Mouse (Mus musculus) E14TG2a.4 (cell line): ENCODE results near the gene Gm2974.
"Not testable (repeated sequence)": the region's sequence is repeated elsewhere in the genome, so short reads cannot be mapped to it uniquely, and the experiment has no call there.

Experiments used
- H3K27me3 ChIP-seq: 2 replicates; pipeline ENCODE4 v1.6.1; 2014; ENCODE audit warnings: low read length, control low read depth; ENCODE audit not compliant: insufficient read depth
- H3K36me3 ChIP-seq: 2 replicates; pipeline ENCODE4 v1.6.1; 2014; ENCODE audit warnings: low read length, control low read depth; ENCODE audit not compliant: insufficient read depth
- H3K4me1 ChIP-seq: replicated peaks from 2 replicates; pipeline ENCODE4 v1.6.1; 2014; ENCODE audit warnings: low read depth, low read length, control low read depth
- H3K4me3 ChIP-seq: replicated peaks from 2 replicates; pipeline ENCODE4 v1.5.1; 2014; ENCODE audit warnings: mild to moderate bottlenecking, low read length
- H3K9me3 ChIP-seq: 2 replicates; pipeline ENCODE4 v1.6.1; 2014; ENCODE audit warnings: low read length, control low read depth

Gm2974 gene

DNA sequence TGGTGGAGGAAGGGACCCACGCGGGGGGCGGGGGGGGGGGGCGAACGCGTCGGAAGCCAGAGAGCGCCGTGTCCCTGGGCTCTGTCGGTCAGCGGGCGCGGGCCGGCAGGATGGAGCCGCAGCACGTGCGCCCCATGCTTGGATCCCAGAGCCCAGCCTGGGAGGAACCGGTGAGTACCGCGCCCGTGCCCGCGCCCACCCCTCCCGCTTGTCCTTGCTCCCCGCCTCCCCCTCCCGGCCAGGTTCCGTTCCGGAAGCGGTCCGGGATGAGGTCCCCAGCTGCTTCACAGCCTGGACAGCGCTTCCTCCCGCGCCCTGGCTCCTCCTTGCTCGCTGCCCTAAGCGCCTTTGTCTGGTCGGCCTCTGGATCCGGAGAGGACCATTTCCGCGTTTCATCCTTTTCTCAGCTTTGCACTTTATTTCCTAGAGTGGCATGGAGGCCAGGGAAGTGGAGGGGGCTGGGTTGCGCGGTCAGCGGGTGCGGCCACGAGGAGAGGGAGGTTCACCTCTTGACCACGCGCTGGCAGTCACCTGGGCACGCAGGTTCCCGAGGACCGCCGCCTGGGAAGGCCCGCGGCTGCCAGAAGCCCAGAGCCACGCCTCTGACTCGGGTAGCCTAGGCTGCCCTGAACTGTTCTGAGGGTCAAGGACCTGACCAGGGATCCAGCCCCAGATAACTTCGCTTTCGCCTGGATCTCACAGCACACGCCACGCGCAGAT, at the start of gene Gm2974:
TSS of gene Gm2974 (plus strand) at position 86 of the 720 bp plus-strand sequence.
- not testable (repeated sequence) for H3K4me1 ChIP-seq, H3K9me3 ChIP-seq, H3K36me3 ChIP-seq, H3K27me3 ChIP-seq
- peak within 1 kb of the TSS; percentile 62 for H3K4me3 ChIP-seq

DNA sequence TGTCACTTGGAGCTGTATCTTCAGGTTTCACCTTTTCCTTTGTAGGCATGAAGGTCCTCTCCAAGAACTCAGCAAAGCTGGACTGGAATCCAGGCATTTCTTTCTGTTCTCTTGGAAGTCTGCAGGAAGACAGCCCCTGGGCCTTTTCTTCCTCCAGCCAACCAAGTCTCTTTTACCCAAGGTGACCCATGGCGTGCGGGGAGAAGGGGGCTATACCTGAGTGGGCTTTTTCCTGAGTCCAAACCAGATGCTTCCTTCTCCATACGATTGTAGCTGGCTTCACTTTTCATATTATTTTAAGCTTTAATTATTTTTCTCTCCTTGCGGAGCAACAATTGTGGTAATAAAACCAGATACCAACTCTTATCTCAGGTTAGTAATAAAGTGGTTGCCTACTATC, 40.7 kb upstream of the Gm2974 start:
- H3K36me3 ChIP-seq, H3K4me3 ChIP-seq, H3K9me3 ChIP-seq, H3K27me3 ChIP-seq, H3K4me1 ChIP-seq: not testable (repeated sequence)

DNA sequence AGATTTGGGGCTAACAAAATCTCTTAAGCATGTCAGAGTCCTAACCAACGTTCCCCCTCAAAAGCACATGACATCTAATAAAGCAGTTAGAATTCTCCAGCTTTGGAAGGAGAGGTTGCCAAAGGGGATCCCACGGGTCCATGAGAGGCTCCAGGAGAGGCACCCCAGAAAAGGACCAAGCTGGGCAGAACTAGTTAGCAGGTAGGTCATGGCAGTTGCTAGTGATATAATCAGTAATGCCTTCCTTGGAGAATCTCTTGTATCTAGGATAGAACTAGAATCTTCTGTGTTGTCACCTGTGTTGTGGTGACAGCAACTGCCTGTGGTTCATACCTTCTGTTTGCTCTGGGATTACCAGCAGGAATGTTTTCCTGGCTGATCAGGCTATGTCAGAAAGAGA, 17.6 kb upstream of the Gm2974 start, which contains the start of gene Gm3127:
TSS of gene Gm3127 (plus strand) at position 301 of the 400 bp plus-strand sequence.
- H3K4me3 ChIP-seq, H3K27me3 ChIP-seq, H3K36me3 ChIP-seq, H3K9me3 ChIP-seq, H3K4me1 ChIP-seq: not testable (repeated sequence)

DNA sequence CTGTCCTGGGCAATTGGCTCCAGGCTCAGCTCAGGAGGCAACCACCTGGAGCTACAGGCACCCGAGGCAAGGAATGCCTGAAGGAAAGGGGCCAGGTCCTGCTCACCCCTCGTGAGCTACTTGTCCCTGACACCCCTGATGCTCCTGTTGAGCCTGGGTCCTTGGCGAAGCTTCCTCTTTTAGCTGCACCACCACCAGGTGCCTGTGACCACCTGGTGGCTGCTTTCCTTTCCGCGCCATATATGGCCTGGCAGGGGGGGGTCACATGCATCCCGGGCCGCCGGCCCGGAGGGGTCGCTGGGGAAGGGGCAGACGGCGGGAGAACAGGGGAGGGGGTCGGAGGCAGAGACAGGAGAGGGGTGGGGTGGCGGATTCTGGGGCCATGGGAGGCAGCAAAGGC, 346 bp upstream of the Gm2974 start:
- not testable (repeated sequence) for H3K4me3 ChIP-seq, H3K36me3 ChIP-seq, H3K27me3 ChIP-seq, H3K4me1 ChIP-seq, H3K9me3 ChIP-seq

DNA sequence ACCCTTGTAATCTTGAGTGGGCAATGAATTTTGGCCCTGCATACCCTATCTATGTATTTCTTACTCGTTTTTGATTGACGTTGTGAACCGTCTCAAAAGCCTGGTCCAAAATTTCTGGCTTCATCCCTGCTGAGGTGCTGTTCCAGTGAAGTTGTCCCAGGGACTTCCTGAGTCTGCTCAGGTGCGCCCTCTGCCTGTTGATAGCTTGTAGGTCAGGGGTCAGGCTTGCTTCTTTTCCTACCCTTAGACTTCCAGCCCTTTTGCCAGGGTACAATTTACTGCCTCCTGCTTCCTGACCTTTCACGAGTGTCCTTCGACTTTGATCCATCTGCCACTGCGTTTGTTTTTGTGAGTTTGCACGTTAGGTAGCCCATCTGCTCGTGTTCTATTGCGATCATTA, 999 bp downstream of the Gm2974 start:
- not testable (repeated sequence) for H3K4me3 ChIP-seq, H3K27me3 ChIP-seq

DNA sequence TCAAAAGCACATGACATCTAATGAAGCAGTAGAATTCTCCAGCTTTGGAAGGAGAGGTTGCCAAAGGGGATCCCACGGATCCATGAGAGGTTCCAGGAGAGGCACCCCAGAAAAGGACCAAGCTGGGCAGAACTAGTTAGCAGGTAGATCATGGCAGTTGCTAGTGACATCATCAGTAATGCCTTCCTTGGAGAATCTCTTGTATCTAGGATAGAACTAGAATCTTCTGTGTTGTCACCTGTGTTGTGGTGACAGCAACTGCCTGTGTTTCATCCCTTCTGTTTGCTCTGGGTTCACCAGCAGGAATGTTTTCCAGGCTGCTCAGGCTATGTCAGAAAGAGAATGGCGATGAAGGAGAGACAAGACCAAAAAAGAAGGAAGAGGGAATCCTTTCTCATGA, 67.0 kb downstream of the Gm2974 start, which contains the start of gene Gm3138:
TSS of gene Gm3138 (plus strand) at position 301 of the 400 bp plus-strand sequence.
- not testable (repeated sequence) for H3K27me3 ChIP-seq, H3K36me3 ChIP-seq, H3K4me1 ChIP-seq, H3K4me3 ChIP-seq, H3K9me3 ChIP-seq

More for the DNA sequence above, 999 bp downstream of the Gm2974 start:
- not testable (repeated sequence) for H3K4me1 ChIP-seq, H3K36me3 ChIP-seq, H3K9me3 ChIP-seq
